Mouse (Mus musculus) thymus, adult 2 months (tissue): ENCODE results near the gene Cela1.

Experiments
- CTCF ChIP-seq: fragments of 200-500 bp; IDR thresholded peaks from 2 replicates; pipeline ENCODE4 v1.5.1; 2012; ENCODE audit warnings: mild to moderate bottlenecking, control low read depth, low read length, moderate library complexity, borderline replicate concordance; ENCODE audit not compliant: control insufficient read depth, poor library complexity, insufficient read depth; ENCODE audit errors: extremely low read depth
- POLR2A ChIP-seq: fragments of 200-500 bp; IDR thresholded peaks from 2 replicates; pipeline ENCODE4 v1.6.1; 2012; ENCODE audit warnings: mild to moderate bottlenecking, low read length, control low read depth, moderate library complexity; ENCODE audit not compliant: control insufficient read depth, poor library complexity, insufficient read depth; ENCODE audit errors: extremely low read depth

DNA sequence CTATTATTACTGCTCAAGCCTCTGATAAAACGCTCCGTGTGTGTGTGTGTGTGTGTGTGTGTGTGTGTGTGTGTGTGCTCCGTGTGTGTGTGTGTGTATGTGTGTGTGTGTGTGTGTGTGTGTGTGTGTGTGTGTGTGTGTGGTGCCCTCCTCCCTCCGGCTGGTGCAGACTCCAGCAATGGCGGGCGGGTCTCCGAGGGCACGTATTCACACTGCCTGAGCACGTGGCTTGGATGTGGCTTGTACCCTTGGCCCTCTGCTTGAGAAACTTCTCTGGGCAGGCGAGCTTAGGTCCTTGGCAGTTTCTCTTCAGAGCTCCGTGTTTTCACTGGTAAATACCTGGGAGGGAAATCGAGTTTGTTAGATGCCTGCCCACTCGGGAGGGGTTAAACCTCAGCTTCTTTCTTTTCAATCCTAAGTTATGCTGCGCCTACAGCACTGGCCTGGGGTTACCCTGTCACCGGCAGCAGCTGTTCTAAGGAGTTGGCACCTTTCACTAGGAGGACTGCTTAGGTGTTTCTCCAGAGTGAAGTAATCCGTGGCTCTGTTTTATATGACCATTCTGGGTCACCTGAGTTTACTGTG lies 46.4 kb downstream of the Cela1 start:
- TF ChIP-seq CTCF (no peak), POLR2A (no peak)
